Mouse (Mus musculus): ENCODE measurements around the gene Ube4a.

The Ube4a gene

DNA sequence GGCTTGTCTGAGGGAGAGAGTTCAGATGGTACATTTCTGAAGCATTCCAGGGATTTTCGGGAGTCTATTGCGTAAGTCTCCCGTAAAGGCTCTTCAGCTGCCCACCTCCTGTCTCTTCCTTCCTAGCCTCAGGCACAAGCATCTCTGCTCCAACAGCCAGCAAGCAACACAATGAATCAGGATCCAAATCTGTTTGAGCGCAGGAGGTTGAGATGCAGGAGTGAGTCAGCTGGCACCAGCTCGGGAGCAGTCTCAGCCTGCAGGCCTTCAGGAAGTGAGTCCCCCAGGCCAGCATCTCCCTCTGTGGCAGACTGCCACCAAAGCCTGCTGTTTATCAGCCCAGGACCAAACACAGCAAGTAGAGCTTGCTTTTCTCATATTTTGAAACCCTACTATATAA is 60.4 kb downstream of the Ube4a start:
- no peak for DNase-seq (ENCODE audit: extremely low read depth, low read depth, low spot score)

GRCm38 (mm10) chr9:44903856-44904255 is 61.5 kb downstream of the Ube4a start:
- DNase-seq (ENCODE audit: extremely low read depth, low read depth, low spot score) = no peak

- DNase-seq (ENCODE audit: extremely low read depth, low read depth, low spot score) = no peak
Observed at GRCm38 (mm10) chr9:44900402-44900801, 65.0 kb downstream of the Ube4a start.

GRCm38 (mm10) chr9:44899716-44900115 is 65.7 kb downstream of the Ube4a start:
- no peak for DNase-seq (ENCODE audit: extremely low read depth, low read depth, low spot score)

DNA sequence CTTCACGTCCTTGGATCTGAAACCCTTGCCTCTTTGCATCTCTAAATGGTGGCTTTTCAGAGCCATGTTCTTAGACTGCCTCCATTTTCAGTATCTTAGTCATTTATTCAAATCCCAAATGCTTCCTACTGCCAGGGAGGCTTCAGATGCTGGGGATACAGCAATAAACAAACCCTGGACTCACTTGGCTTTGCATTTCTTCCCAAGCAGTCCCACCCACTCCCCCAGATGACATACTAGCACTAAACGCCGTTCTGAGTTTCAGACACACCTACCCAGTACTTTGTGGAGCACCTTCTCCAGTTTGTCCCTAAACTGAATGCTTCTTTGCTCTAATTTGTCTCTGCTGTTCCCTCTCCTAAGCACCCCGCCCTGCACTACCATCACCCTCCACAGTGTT is 68.4 kb downstream of the Ube4a start:
- DNase-seq (ENCODE audit: extremely low read depth, low read depth, low spot score) = no peak

DNA sequence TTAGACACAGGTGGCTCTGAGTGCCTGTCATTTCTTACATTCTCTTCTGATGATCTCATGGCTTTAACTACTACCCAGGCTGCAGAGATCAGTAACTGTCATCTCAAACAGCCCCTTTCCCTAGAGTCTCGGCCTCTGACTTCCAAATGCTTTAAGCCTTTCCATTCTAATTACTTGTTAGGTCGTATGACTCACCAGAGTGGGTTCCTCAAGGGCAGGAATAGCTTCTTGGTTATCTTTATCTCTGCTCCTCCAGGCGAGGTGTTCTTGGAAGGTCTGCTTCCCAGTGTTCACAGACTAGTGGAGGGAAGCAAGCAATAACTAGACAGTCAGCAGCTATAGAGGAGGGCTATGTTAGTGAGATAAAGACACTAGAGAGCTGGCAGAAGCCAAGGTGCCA is 72.7 kb downstream of the Ube4a start:
- no peak for DNase-seq (ENCODE audit: extremely low read depth, low read depth, low spot score)

DNA sequence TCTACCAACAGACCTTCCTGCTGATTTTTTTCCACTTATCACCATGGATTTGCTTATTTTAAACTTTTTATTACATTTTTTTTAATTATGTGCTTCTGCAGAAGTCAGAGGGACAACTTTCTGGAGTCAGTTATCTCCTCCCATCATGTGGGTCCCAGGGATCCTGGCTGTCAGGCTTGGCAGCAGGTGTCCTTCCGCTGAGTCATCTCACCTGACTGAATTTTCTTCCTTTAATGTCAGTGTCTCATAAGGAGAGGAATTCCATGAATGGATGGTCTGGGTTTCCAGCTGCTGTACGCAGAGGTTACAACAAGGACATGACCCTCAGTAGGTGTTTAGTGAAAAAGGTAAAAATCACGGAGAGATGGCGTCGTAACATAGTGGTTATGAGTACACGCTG is 74.2 kb downstream of the Ube4a start:
- no peak for DNase-seq (ENCODE audit: extremely low read depth, low read depth, low spot score)

- no peak for DNase-seq (ENCODE audit: extremely low read depth, low read depth, low spot score)
Observed at GRCm38 (mm10) chr9:44890122-44890521, 75.3 kb downstream of the Ube4a start.

- DNase-seq (ENCODE audit: extremely low read depth, low read depth, low spot score) = no peak
Observed at GRCm38 (mm10) chr9:44888114-44888624, 77.2 kb downstream of the Ube4a start.

- DNase-seq (ENCODE audit: extremely low read depth, low read depth, low spot score) = no peak
Observed at GRCm38 (mm10) chr9:44882981-44883569, 82.3 kb downstream of the Ube4a start.

DNA sequence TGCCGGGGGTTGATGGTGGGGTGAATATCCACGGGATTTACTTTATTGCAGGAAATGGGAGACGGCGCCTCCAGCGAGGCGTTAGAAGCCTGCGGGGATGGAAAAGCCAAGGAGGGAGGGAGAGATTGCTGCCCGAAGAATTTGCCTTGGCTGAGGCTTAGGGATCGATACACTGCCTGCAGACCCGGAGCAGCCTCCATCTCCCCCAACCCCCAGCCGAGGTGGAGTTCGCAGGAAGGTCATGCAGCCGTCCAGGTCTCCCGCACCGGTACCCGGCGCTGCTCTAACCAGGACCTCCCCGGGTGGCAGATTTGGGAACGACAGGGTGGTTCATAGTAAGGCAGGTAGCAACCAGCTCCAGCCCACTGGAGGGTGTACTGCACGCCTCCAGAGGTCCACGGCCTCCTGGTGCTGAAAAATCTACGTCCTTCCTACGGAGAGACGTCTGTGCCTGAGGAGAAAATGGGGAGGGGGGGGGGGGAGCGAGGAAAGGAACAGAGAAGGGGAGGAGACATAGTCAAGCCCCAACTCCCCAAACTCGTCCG is 82.9 kb downstream of the Ube4a start:
- no peak for DNase-seq (ENCODE audit: extremely low read depth, low read depth, low spot score)

DNA sequence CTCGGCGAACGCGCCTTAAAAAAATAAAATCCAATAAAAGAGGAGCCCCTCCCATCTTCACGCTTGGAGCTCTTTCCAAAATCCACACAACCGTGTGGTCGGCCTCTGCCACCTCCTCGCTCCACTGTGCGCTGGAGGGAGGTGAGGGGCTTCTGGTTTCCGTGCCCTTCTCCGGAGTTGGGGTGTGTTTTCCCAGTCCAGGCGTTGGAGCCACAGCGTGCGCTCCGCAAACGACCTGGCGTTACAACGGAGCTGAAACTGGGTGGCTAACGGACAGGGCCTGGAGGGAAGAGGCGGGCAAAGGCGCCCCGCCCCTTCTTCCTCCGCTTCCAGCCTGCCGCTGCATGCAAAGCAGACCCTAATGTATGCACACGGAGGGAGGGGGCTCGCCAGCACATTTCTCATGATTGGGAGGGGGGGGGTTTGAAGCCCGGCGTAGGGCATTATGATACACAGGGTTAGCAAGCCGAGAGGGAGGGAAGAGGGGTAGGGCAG is 83.4 kb downstream of the Ube4a start:
- DNase-seq (ENCODE audit: extremely low read depth, low read depth, low spot score) = no peak

- peak; percentile 61 for DNase-seq (ENCODE audit: extremely low read depth, low read depth, low spot score)
Observed at GRCm38 (mm10) chr9:44881221-44881871, 84.1 kb downstream of the Ube4a start, which contains the start of gene Kmt2a. TSS of gene Kmt2a (minus strand) at chr9:44881296.

DNA sequence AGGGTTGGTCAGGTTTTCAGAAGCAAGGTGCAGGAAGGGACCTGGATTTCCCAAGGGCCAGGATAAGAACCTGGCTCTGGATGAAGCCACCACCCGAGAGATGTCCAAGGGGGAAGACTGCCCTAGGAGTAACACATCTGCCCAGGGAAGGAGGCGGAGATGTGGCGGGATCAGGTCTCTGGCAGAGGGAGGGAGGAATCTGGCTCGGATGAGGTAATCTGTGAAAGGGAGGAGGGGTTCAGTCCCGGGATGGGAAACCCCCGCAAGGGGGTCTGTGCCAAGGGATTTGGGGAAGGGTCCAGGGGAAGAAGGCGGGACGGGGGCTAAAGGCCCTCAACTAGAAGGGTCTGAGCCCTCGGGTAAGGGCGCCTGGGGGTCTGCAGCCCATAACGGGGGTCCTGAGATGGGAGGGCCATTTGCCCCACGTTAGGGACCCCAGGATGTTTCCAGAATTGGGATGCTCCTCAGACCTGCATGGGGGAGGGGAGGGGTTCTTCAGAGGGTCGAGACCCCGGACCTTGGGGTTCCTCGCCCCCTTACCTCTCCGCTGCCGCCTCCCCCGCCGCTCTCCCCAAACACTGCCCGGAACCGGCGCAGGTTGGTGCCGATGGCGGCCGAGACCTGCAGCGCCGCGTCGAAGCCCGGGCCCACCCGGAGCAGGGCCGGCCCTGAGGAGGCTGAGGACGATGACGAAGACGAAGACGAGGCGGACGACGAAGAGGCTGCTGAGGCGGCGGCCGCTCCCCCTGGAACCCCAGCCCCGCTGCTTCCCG is 84.9 kb downstream of the Ube4a start:
- no peak for DNase-seq (ENCODE audit: extremely low read depth, low read depth, low spot score)

DNA sequence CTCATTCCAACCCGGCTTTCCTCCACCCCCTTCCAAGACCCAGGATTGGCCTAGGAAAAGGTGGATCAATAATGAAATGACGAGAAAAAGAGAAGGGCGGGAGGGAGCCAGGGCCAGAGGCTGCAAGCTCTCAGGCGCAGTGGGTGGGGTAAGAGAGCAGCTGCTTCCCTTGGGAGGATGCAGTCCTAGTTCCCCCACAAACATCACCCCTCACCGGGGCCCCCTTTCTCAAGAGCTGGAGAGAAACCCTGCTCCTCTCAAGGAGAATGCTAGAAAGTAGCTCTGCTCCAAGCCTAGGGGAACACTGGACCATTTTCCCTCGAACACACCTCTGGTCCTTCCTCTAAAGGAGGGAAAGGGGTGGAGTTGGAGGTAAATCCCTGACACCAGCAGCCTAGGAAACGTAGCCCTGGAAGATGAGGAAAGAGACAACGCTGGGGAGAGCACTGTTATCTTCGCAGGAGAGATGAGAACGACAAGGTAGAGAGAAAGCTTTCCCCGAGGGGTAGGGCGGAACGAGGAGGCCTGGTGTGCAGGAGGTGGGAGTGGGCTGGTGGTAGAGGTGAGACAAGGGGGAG is 85.6 kb downstream of the Ube4a start:
- no peak for DNase-seq (ENCODE audit: extremely low read depth, low read depth, low spot score)

DNA sequence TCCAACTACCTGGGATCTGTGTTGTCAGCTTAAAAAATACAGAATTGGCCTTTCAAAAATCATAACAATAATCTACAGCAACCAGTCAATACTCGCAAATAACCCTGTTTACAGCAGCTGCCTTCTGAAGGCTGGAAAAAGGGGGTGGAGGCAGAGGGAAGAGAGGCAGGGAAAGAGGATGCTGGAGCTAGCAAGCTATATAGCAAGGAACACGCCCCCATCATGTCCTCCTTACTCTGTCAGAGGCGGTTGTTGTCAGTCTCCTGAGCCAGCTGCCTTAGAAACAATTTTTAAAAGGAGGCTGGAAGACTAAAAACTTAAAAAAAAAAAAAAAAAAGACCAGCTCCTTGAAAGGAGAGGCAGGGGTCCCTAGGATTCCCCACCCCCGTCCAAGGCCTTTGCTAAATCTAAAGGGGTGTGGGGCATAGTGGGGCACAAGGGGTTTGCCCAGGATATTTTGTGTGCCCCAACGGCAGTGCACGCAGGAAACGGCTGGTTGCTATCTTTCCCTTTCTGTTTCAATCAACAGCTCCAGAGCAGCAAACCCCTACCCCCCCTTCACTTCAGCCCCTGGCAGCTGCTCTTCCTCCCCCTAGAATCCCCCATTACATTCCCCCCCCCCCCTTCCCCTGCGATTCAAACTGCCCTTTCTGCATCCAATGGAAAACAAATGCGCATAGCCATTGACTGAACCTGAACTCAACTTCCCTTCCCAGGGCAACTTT is 86.5 kb downstream of the Ube4a start:
- no peak for DNase-seq (ENCODE audit: extremely low read depth, low read depth, low spot score)

DNA sequence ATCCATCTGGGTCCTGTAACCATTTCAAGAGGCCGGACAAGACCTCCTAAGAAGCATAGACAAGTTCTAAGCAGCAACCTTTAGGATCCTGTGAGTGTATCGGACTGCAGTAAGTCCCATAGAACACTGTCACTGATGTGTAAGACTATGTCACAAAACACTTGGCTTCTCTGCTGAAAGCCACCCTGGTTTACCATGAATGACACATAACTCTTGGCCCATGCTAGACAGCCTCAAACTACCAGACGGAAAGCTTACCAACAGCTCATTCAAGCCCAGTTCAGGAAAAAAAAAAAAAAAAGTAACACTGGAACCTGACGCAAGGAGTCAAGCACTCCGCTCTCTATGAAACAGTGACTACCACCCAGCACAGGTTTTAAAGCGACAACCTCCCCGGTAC is 87.7 kb downstream of the Ube4a start:
- no peak for DNase-seq (ENCODE audit: extremely low read depth, low read depth, low spot score)

GRCm38 (mm10) chr9:44875476-44875875 is 89.9 kb downstream of the Ube4a start:
- DNase-seq (ENCODE audit: extremely low read depth, low read depth, low spot score) = no peak

DNA sequence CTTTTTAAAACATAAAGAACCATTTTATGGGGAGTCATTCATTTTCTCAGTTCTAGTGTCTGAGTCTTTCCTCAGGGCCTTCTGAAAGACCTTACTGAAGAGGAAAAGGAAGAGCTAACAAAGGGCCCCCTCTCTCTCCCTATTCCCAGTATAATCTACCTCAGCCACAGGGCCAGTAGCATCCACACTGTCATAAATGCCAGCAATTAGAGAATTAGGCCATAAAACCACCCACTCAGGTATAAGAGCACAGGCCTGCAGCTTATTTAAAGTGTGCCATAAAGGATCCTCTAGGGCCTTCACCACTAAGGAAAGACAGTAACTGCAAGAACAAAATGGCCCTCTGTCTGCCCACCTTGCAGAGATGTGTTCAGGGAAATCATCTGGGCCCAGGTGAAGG is 91.2 kb downstream of the Ube4a start:
- DNase-seq (ENCODE audit: extremely low read depth, low read depth, low spot score) = no peak

- no peak for DNase-seq (ENCODE audit: extremely low read depth, low read depth, low spot score)
Observed at GRCm38 (mm10) chr9:44873665-44874064, 91.7 kb downstream of the Ube4a start.
